Mouse (Mus musculus): ENCODE measurements around the gene Tbc1d30.

DNA sequence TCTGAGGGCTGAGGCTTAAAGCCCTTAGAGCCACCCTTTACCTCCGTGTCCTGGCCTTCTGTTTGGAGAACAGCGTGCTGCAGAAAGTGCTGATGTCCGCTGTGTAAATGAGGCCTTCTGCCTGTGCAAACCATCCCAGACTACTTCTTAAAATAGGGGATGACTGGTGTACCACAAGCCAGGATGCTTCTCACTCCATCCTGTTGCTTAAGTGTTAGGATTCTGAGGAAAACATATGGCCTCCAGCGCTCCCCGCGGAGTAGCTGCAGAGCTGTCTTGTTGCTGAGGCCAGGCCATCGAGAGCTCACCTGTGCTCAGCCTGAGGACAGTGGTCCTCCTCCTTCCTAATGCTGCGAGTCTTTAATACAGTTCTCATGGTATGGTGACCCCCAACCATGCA is 40.8 kb upstream of the Tbc1d30 start:
- no peak for TF ChIP-seq CTCF (IDR thresholded peaks at IDR 0.05; ENCODE audit: low read depth, low read length)
- no peak for TF ChIP-seq POLR2A (IDR thresholded peaks at IDR 0.05; ENCODE audit: borderline replicate concordance, low read depth, low read length)
